Mouse (Mus musculus): ENCODE data around the gene Sorcs3. TPM values are rescaled to one million over a fixed set of nuclear protein-coding genes. Genes with fewer than 3 reads are reported as not detected.

Sorcs3 gene
- total and polyA plus RNA-seq, 2 experiments from 2014 or later = 10.9 to 20.8 TPM

- Histone ChIP-seq H3K4me3 (ENCODE audit: low read depth, low read length) (no peak overlapping the region), H3K36me3 (ENCODE audit: insufficient read depth) (no peaks in the 10 kb centered on the region), H3K27ac (ENCODE audit: low read depth, low read length) (no peak overlapping the region), H3K4me2 (ENCODE audit: low read depth) (no peak overlapping the region), H3K9me3 (ENCODE audit: low read length) (no peaks in the 10 kb centered on the region), H3K27me3 (ENCODE audit: insufficient read depth, low read length) (no peaks in the 10 kb centered on the region), H3K9ac (no peak overlapping the region), H3K4me1 (ENCODE audit: insufficient read depth) (no peaks in the 10 kb centered on the region)
- ATAC-seq (no peak), DNase-seq (no peak)
- WGBS = 42% methylated on average over 3 of the region's 3 CpGs
- TF ChIP-seq CTCF (IDR thresholded peaks at IDR 0.05; ENCODE audit: low read depth) = no peak
Measured at GRCm38 (mm10) chr19:48811541-48811940, 605.7 kb downstream of the Sorcs3 start.

GRCm38 (mm10) chr19:48813823-48814222, 608.0 kb downstream of the Sorcs3 start:
- 92% methylated on average over 4 of the region's 4 CpGs for WGBS
- no peak for TF ChIP-seq CTCF (IDR thresholded peaks at IDR 0.05; ENCODE audit: low read depth)

GRCm38 (mm10) chr19:48815064-48815463, 609.2 kb downstream of the Sorcs3 start:
- TF ChIP-seq CTCF (IDR thresholded peaks at IDR 0.05; ENCODE audit: low read depth) = no peak

More at GRCm38 (mm10) chr19:48813823-48814222, 608.0 kb downstream of the Sorcs3 start:
- Histone ChIP-seq H3K36me3 (ENCODE audit: insufficient read depth) (no peaks in the 10 kb centered on the region), H3K9ac (no peak overlapping the region), H3K9me3 (ENCODE audit: low read length) (no peaks in the 10 kb centered on the region), H3K4me2 (ENCODE audit: low read depth) (no peak overlapping the region), H3K4me3 (ENCODE audit: low read depth, low read length) (no peak overlapping the region), H3K4me1 (ENCODE audit: insufficient read depth) (no peaks in the 10 kb centered on the region), H3K27ac (ENCODE audit: low read depth, low read length) (no peak overlapping the region), H3K27me3 (ENCODE audit: insufficient read depth, low read length) (no peaks in the 10 kb centered on the region)
- ATAC-seq (no peak), DNase-seq (no peak)

GRCm38 (mm10) chr19:48820493-48821282, 614.9 kb downstream of the Sorcs3 start:
- no peak overlapping the region for H3K27ac ChIP-seq (ENCODE audit: low read depth, low read length)
- H3K4me1 ChIP-seq (ENCODE audit: insufficient read depth) = no peaks in the 10 kb centered on the region
- H3K36me3 ChIP-seq (ENCODE audit: insufficient read depth) = no peaks in the 10 kb centered on the region
- H3K4me3 ChIP-seq (ENCODE audit: low read depth, low read length) = no peak overlapping the region
- WGBS = 66% methylated on average over 5 of the region's 5 CpGs
- ATAC-seq = peak; percentile 64
- no peaks in the 10 kb centered on the region for H3K9me3 ChIP-seq (ENCODE audit: low read length)
- TF ChIP-seq CTCF (IDR thresholded peaks at IDR 0.05; ENCODE audit: low read depth) = no peak
- H3K27me3 ChIP-seq (ENCODE audit: insufficient read depth, low read length) = no peaks in the 10 kb centered on the region
- H3K9ac ChIP-seq = no peak overlapping the region
- DNase-seq = peak; percentile 52
- no peak overlapping the region for H3K4me2 ChIP-seq (ENCODE audit: low read depth)

More at GRCm38 (mm10) chr19:48815064-48815463, 609.2 kb downstream of the Sorcs3 start:
- Histone ChIP-seq H3K4me1 (ENCODE audit: insufficient read depth) (no peaks in the 10 kb centered on the region), H3K4me3 (ENCODE audit: low read depth, low read length) (no peak overlapping the region), H3K9ac (no peak overlapping the region), H3K27me3 (ENCODE audit: insufficient read depth, low read length) (no peaks in the 10 kb centered on the region), H3K9me3 (ENCODE audit: low read length) (no peaks in the 10 kb centered on the region), H3K27ac (ENCODE audit: low read depth, low read length) (no peak overlapping the region), H3K4me2 (ENCODE audit: low read depth) (no peak overlapping the region), H3K36me3 (ENCODE audit: insufficient read depth) (no peaks in the 10 kb centered on the region)
- DNase-seq (no peak), ATAC-seq (no peak)
- 98% methylated on average over 3 of the region's 3 CpGs for WGBS

- no peak for TF ChIP-seq CTCF (IDR thresholded peaks at IDR 0.05; ENCODE audit: low read depth)
- Histone ChIP-seq H3K27ac (ENCODE audit: low read depth, low read length) (no peak overlapping the region), H3K27me3 (ENCODE audit: insufficient read depth, low read length) (no peaks in the 10 kb centered on the region), H3K4me1 (ENCODE audit: insufficient read depth) (no peaks in the 10 kb centered on the region), H3K9ac (no peak overlapping the region), H3K9me3 (ENCODE audit: low read length) (no peaks in the 10 kb centered on the region), H3K4me3 (ENCODE audit: low read depth, low read length) (no peak overlapping the region), H3K4me2 (ENCODE audit: low read depth) (no peak overlapping the region), H3K36me3 (ENCODE audit: insufficient read depth) (no peaks in the 10 kb centered on the region)
- DNase-seq (no peak), ATAC-seq (no peak)
- WGBS = 68% methylated on average over 3 of the region's 3 CpGs
Measured at GRCm38 (mm10) chr19:48821283-48821715, 615.5 kb downstream of the Sorcs3 start.

- no peaks in the 10 kb centered on the region for H3K4me1 ChIP-seq (ENCODE audit: insufficient read depth)
- no peaks in the 10 kb centered on the region for H3K9me3 ChIP-seq (ENCODE audit: low read length)
- no peaks in the 10 kb centered on the region for H3K36me3 ChIP-seq (ENCODE audit: insufficient read depth)
- DNase-seq (peak; percentile 74), ATAC-seq (peak; percentile 78)
- no peak overlapping the region for H3K27ac ChIP-seq (ENCODE audit: low read depth, low read length)
- 41% methylated on average over 3 of the region's 3 CpGs for WGBS
- no peak overlapping the region for H3K9ac ChIP-seq
- no peaks in the 10 kb centered on the region for H3K27me3 ChIP-seq (ENCODE audit: insufficient read depth, low read length)
- TF ChIP-seq CTCF (IDR thresholded peaks at IDR 0.05; ENCODE audit: low read depth) = no peak
- H3K4me3 ChIP-seq (ENCODE audit: low read depth, low read length) = no peak overlapping the region
- no peak overlapping the region for H3K4me2 ChIP-seq (ENCODE audit: low read depth)
Measured at GRCm38 (mm10) chr19:48834342-48834741, 628.5 kb downstream of the Sorcs3 start.

GRCm38 (mm10) chr19:48839418-48839817, 633.6 kb downstream of the Sorcs3 start:
- Histone ChIP-seq H3K9ac (no peak overlapping the region), H3K27ac (ENCODE audit: low read depth, low read length) (no peak overlapping the region), H3K4me3 (ENCODE audit: low read depth, low read length) (no peak overlapping the region), H3K4me1 (ENCODE audit: insufficient read depth) (no peaks in the 10 kb centered on the region), H3K4me2 (ENCODE audit: low read depth) (no peak overlapping the region), H3K27me3 (ENCODE audit: insufficient read depth, low read length) (no peaks in the 10 kb centered on the region), H3K36me3 (ENCODE audit: insufficient read depth) (no peaks in the 10 kb centered on the region), H3K9me3 (ENCODE audit: low read length) (no peaks in the 10 kb centered on the region)
- 61% methylated on average over 4 of the region's 4 CpGs for WGBS
- ATAC-seq = no peak
- TF ChIP-seq CTCF (IDR thresholded peaks at IDR 0.05; ENCODE audit: low read depth) = no peak
- DNase-seq = no peak
